Mouse (Mus musculus) embryonic stem cell, embryonic (primary cell): ENCODE measurements at regions not wholly inside any gene's neighbourhood (a gene's known extent, or its start where the extent isn't known, plus 50 kb on each side); places are given as distances from the start of the nearest gene placed in this dataset.

Experiments
- CTCF ChIA-PET, 4 experiments: fragments of 300-600 bp in 2 of 4; fragments of 350-600 bp in 2 of 4; sonication (Branson Sonifier 250); formaldehyde crosslinking; loops; one replicate each; lab custom pipeline; 2022; ENCODE audit warnings: inconsistent platforms in 2 of 4; lab: Charles Lee
- POLR2A ChIA-PET, 4 experiments: fragments of 300-600 bp in 2 of 4; fragments of 350-600 bp in 2 of 4; sonication (Branson Sonifier 250); formaldehyde crosslinking; loops; one replicate each; lab custom pipeline; 2022; ENCODE audit warnings: antibody characterized with exemption in 4 of 4, inconsistent platforms in 1 of 4; lab: Charles Lee

DNA sequence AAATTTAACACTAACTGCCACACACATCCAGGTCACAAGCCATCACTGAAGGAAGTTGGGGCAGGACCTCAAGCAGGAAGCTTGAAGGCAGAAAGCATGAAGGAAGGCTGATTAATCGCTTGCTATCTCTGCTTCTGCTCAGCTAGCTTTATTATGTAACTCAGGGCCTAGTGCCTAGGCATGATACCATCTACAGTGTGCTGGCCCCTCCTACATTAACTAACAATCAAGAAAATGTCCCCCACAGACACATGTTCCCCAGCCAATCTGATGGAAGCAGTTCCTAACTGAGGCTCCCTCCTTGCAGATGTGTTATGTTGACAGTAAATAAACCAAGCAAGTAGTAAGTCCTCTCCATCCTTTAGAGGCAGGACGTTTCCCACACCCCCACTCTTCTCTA is 186.6 kb downstream of the Pfkfb3 start:
- POLR2A ChIA-PET: no interaction called here
- CTCF ChIA-PET: no interaction called here

GRCm38 (mm10) chr2:11365815-11366214 is 188.1 kb downstream of the Pfkfb3 start:
- ChIA-PET POLR2A (no interaction called here), CTCF (no interaction called here)

DNA sequence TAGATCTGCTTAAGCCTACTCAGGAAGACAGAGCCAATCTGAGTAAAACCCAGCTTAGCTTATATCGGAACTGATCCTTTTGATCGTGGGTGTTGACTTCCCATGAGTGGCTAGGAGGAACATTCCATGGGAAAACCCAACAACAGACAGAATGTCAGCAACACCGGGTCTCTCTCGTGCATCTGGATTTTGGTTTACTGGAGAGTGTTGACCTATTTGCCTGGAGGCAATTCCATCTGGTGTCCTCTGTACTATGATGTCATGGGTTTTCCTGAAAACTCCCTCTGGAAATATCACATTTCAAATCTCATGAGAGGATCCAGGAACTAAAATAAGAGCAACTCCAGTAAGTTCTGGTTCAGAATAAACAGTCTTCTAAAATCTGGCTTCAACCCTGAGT is 188.5 kb downstream of the Pfkfb3 start:
- CTCF ChIA-PET: no interaction called here
- POLR2A ChIA-PET: interaction anchor here in 1 of 4 experiments (1.2 kb wide), 1 partner anchor 12 kb away, joined by 3 read pairs; no protein-coding TSS in a partner anchor

GRCm38 (mm10) chr2:11364111-11364510 is 189.8 kb downstream of the Pfkfb3 start:
- CTCF ChIA-PET: no interaction called here
- POLR2A ChIA-PET: interaction anchor here in 1 of 4 experiments (1.2 kb wide), 1 partner anchor 13 kb away, joined by 3 read pairs; no protein-coding TSS in a partner anchor

DNA sequence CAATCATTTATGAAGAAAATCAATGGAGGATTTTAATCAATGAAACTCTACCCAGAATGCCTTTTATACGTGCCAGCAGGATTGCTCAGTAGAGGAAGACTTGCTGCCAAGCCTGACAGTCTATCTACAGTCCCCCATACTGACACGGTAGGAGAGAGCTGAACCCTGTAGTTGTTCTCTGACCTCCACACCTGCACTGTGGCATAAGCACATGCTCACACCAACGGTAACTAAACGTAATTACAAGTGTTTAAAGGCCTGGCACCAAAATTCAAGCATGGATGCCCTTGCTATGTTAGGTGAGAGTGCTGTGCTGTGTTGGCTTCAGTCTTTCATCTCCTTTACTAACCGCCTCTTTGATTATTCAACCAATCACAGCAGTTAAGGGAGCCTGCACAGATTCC is 190.8 kb downstream of the Pfkfb3 start:
- CTCF ChIA-PET: no interaction called here
- POLR2A ChIA-PET: no interaction called here

- ChIA-PET CTCF (interaction anchor here in 2 of 4 experiments (0.6 kb wide), 2 partner anchors 16 to 345 kb away, joined by 5 read pairs; no protein-coding TSS in a partner anchor), POLR2A (no interaction called here)
Observed at GRCm38 (mm10) chr2:11362205-11362994, 190.5 kb downstream of the Prkcq start.

GRCm38 (mm10) chr2:11359280-11359679 is 187.4 kb downstream of the Prkcq start:
- ChIA-PET CTCF (no interaction called here), POLR2A (no interaction called here)

DNA sequence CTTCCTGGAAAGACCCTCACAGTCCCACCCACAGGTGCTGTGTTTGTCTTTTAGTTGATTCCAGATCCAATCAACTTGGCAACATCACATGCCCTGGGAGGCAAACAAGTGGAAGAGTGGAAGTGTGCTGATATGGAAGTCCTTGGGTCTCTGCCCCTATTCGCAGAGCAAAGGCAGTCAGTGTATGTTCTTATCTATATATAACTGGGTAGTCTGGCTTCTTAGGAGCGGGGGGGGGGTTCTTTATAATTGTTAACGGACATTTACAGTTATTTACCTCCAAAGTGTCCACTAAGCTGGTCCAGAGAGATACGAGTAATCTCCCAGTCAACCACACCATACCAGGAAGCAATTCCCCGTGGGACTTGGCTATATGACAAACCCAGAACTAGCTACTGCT is 184.8 kb downstream of the Prkcq start:
- ChIA-PET CTCF (no interaction called here), POLR2A (interaction anchor here in 1 of 4 experiments (0.6 kb wide), 1 partner anchor 22 kb away, joined by 3 read pairs; no protein-coding TSS in a partner anchor)

- CTCF ChIA-PET: no interaction called here
- POLR2A ChIA-PET: no interaction called here
Observed at GRCm38 (mm10) chr2:11355594-11355993, 183.7 kb downstream of the Prkcq start.
